Mouse (Mus musculus): ENCODE results near the gene Cntn4. TPM values are rescaled to one million over a fixed set of nuclear protein-coding genes. Genes with fewer than 3 reads are reported as not detected.

Cntn4 gene
- polyA plus RNA-seq, 1 experiment = 23.9 TPM

GRCm38 (mm10) chr6:106454131-106454838, 776.8 kb downstream of the Cntn4 start:
- no peak for DNase-seq (ENCODE audit: extremely low spot score in 1 of 2, low spot score in 1 of 2)

GRCm38 (mm10) chr6:106455616-106456015, 778.2 kb downstream of the Cntn4 start:
- no peak for DNase-seq (ENCODE audit: extremely low spot score in 1 of 2, low spot score in 1 of 2)

GRCm38 (mm10) chr6:106458166-106458565, 780.7 kb downstream of the Cntn4 start:
- DNase-seq (ENCODE audit: extremely low spot score in 1 of 2, low spot score in 1 of 2) = no peak

GRCm38 (mm10) chr6:106462403-106462802, 784.9 kb downstream of the Cntn4 start:
- peak in 1 of 2 experiments; percentile 44 for DNase-seq (ENCODE audit: extremely low spot score in 1 of 2, low spot score in 1 of 2)

GRCm38 (mm10) chr6:106463857-106464256, 786.4 kb downstream of the Cntn4 start:
- DNase-seq (ENCODE audit: extremely low spot score in 1 of 2, low spot score in 1 of 2) = no peak

- DNase-seq (ENCODE audit: extremely low spot score in 1 of 2, low spot score in 1 of 2) = no peak
Observed at GRCm38 (mm10) chr6:106465766-106466165, 788.3 kb downstream of the Cntn4 start.

- DNase-seq (ENCODE audit: extremely low spot score in 1 of 2, low spot score in 1 of 2) = no peak
Observed at GRCm38 (mm10) chr6:106466267-106467029, 789.0 kb downstream of the Cntn4 start.

- no peak for DNase-seq (ENCODE audit: extremely low spot score in 1 of 2, low spot score in 1 of 2)
Observed at GRCm38 (mm10) chr6:106471840-106472608, 794.6 kb downstream of the Cntn4 start.

- DNase-seq (ENCODE audit: extremely low spot score in 1 of 2, low spot score in 1 of 2) = peak; percentile 53 to 65
Observed at GRCm38 (mm10) chr6:106473871-106474270, 796.4 kb downstream of the Cntn4 start.

GRCm38 (mm10) chr6:106481533-106481932, 804.1 kb downstream of the Cntn4 start:
- no peak for DNase-seq (ENCODE audit: extremely low spot score in 1 of 2, low spot score in 1 of 2)

GRCm38 (mm10) chr6:106496303-106496702, 818.8 kb downstream of the Cntn4 start:
- peak; percentile 17 to 58 for DNase-seq (ENCODE audit: extremely low spot score in 1 of 2, low spot score in 1 of 2)

- peak; percentile 66 to 73 for DNase-seq (ENCODE audit: extremely low spot score in 1 of 2, low spot score in 1 of 2)
Observed at GRCm38 (mm10) chr6:106499166-106499565, 821.7 kb downstream of the Cntn4 start.

GRCm38 (mm10) chr6:106503961-106504360, 826.5 kb downstream of the Cntn4 start:
- peak; percentile 50 to 79 for DNase-seq (ENCODE audit: extremely low spot score in 1 of 2, low spot score in 1 of 2)

- no peak for DNase-seq (ENCODE audit: extremely low spot score in 1 of 2, low spot score in 1 of 2)
Observed at GRCm38 (mm10) chr6:106520367-106520766, 842.9 kb downstream of the Cntn4 start.

- peak in 1 of 2 experiments; percentile 36 for DNase-seq (ENCODE audit: extremely low spot score in 1 of 2, low spot score in 1 of 2)
Observed at GRCm38 (mm10) chr6:106543500-106543899, 866.0 kb downstream of the Cntn4 start.

- no peak for DNase-seq (ENCODE audit: extremely low spot score in 1 of 2, low spot score in 1 of 2)
Observed at GRCm38 (mm10) chr6:106561649-106562048, 884.2 kb downstream of the Cntn4 start.

GRCm38 (mm10) chr6:106565316-106565715, 887.9 kb downstream of the Cntn4 start:
- no peak for DNase-seq (ENCODE audit: extremely low spot score in 1 of 2, low spot score in 1 of 2)

GRCm38 (mm10) chr6:106565769-106566459, 888.5 kb downstream of the Cntn4 start:
- no peak for DNase-seq (ENCODE audit: extremely low spot score in 1 of 2, low spot score in 1 of 2)

GRCm38 (mm10) chr6:106566929-106567621, 889.6 kb downstream of the Cntn4 start:
- no peak for DNase-seq (ENCODE audit: extremely low spot score in 1 of 2, low spot score in 1 of 2)

- DNase-seq (ENCODE audit: extremely low spot score in 1 of 2, low spot score in 1 of 2) = peak in 1 of 2 experiments; percentile 10
Observed at GRCm38 (mm10) chr6:106580124-106580523, 902.7 kb downstream of the Cntn4 start.
